Mouse (Mus musculus): ENCODE measurements around the gene Actrt2.

Actrt2 gene

DNA sequence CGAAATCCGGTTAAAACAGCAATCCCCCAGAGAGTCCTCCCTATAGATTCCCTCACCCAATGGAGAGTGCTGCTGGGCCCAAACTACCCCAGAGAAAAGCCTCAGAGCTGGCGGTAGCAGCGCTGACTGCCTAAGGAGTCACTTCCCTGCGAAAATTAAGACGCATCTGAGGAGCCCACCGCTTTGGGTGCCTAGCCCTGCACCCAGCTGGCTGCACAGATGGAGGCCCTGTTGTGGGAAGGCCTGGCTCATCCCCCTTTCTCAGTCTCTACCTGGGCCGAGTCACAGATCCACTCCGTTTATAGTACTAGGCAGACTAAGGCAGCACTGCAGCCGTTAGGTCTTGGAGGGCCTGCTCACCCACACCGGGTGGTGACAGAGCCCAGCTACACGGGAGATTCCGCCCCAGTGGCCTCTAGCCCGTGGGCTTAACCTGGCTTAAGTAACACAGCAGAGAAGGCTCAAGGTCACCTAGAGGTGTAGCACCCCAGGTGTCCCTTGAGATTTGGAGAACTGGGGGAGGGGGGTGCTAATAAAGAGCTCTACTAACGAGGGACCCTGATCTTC, 29.3 kb downstream of the Actrt2 start:
- DNase-seq (ENCODE audit: low spot score in 2 of 2) = no peak

DNA sequence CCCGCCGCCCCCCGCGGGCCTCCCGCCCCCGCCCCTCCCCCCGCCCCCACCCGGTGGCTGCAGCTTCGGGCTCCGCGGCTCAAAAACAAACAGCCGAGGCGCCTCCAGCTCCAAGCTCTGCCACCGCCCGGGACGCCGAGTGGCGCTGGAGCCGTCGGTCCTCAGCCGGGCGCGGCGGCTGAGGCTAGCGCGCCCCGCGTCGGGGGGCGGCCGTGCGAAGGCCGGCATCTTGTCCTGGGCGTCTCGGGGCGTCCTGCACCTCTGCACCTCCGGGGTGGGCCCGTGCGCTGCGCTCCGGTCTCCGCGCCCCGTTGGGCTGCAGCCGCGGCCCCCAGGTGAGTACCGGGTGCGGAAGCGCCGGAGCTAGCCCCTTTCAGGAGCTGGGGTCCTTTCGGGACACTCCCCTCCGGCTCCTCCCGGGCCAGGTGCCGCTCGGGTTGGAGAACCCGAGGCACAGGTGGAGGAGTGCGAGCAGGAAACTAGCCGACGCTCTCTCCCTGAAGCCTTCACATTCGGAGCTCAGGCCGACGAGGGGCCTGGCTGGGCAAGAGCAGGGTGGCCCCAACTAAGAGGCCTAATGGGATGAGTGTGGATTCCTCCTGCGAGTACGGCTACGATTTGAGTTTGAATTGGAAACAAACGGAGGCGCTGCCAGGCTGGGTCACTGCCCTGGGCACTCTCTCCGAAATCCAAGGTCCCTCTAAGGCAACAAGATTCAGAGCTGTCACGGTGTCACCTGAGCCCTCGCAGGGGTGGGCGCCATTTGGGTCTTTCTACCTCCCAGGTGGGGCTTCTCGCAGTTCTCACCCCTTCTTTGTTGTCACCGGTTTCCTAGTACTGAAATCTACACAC, 30.0 kb downstream of the Actrt2 start:
- DNase-seq (ENCODE audit: low spot score in 2 of 2) = no peak

GRCm38 (mm10) chr4:154636721-154637311, 30.9 kb downstream of the Actrt2 start, which contains the start of gene Prdm16:
TSS of gene Prdm16 (minus strand) at chr4:154636873.
- DNase-seq (ENCODE audit: low spot score in 2 of 2) = no peak

DNA sequence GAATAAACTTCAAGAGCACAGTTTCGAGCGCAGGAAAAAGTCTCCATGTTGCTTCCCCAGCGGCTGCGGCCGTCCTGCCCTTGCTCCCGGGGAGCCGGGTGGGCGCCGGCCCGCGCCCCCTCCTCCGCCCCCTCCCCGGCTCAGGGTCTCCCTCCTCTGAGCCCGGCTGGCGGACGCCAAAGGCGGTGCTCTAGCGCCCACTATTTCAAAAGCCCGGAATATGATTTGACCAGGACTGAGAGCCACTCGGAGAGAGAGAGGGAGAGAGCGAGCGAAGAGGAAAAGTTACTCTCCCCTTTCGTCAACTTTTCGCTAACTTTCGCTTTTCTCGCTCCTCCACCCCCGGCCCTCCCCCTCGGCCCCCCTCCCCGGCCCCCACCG, 31.6 kb downstream of the Actrt2 start:
- DNase-seq (ENCODE audit: low spot score in 2 of 2) = no peak

DNA sequence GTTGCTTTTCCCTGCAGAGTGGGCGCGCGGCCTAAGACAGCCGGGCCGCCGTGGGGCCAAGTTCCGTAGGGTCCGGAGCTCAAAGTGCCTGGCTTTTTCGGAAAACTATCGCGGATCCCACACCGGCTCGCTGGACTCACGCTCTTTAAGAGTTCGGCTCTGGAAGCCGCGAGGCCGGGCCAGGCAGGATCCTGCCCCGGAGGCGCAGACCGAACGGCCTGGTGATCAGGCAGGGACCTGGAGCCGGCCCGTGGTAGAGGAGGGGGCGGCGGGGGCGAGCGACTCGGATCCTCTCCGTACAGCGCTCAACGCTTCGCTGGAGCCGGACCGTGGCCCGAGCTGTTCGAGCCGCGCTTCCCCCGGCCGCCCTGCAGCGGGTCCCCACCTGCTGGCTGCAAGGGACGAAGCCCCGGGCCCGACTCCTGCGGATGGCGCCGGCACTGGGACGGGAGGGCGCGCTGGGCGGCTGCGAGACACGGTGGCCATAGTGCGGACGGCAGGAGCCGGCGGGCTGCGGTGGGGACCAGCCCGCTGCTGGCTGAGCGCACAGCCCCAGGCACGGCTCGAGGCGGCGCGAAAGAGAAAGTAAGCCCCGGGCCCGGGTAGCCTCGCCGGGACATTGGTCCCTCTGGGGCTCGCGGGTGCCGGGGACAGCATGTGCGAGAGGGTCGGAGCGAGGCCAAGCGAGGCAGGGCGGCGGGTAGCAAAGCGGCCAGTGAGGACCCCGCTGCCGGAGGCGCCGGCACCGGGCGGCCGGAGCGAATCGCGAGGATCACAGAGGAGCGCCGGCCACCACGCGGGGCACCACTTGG, 32.2 kb downstream of the Actrt2 start:
- DNase-seq (ENCODE audit: low spot score in 2 of 2) = no peak

GRCm38 (mm10) chr4:154634470-154635240, 33.0 kb downstream of the Actrt2 start:
- DNase-seq (ENCODE audit: low spot score in 2 of 2) = no peak

DNA sequence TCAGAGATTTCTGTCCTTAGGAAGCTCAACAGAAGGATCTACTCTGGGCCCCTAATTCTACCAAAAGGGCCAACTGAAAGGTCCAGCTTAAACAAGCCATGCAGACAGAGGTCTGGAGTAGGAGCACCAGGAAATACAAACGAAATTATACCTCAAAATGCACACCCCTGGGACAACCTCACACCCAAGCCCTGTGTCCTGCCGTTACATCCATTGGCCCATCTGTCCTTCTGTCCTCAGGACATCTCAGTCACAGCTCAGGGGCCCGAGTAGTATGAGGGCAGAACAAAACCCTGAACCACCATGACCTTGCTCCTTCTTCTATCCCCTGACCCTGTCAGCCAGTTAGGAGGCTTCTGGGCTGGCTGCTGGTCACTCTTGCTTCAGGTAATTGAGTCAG, 33.7 kb downstream of the Actrt2 start:
- no peak for DNase-seq (ENCODE audit: low spot score in 2 of 2)

GRCm38 (mm10) chr4:154632800-154633764, 34.6 kb downstream of the Actrt2 start:
- DNase-seq (ENCODE audit: low spot score in 2 of 2) = no peak

DNA sequence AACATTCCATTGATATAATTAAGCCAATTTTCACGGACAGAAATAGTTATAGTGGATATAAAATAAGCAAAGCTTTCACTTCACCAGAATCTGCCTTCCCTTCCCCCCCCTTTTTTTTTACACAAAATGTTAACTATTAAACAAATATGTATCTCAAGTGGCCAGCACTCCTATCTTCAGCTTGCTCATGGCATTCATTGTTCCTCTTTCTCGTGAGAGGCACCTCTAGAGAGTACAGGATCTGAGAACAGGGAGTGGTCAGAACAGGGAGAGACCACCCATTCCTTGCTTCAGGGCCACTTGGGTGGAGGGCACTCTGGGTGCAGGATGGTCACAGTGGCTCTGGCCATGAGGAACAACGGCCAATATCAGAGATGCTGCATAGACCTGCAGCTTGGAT, 36.9 kb downstream of the Actrt2 start:
- no peak for DNase-seq (ENCODE audit: low spot score in 2 of 2)

GRCm38 (mm10) chr4:154627419-154628142, 40.1 kb downstream of the Actrt2 start:
- no peak for DNase-seq (ENCODE audit: low spot score in 2 of 2)

GRCm38 (mm10) chr4:154626282-154626681, 41.4 kb downstream of the Actrt2 start:
- DNase-seq (ENCODE audit: low spot score in 2 of 2) = no peak

- no peak for DNase-seq (ENCODE audit: low spot score in 2 of 2)
Observed at GRCm38 (mm10) chr4:154625710-154626109, 42.0 kb downstream of the Actrt2 start.

DNA sequence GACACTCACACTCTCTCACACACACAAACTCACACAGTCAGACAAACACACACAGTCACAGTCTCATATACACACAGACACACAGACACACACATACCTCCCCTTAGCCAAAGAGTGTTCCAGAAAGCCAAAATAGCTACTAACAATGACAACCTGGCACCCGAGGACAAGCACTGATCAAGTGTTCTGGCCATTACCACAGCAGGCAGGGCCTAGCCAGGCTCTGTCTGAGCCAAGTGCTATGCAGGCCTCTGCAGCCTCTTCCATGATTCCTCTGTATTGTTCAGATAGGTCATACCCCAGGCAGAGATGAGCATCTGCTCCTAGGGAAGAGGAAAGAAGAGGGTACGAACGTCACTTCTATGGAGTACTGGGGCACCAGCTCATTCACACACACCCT, 44.4 kb downstream of the Actrt2 start:
- DNase-seq (ENCODE audit: low spot score in 2 of 2) = no peak

DNA sequence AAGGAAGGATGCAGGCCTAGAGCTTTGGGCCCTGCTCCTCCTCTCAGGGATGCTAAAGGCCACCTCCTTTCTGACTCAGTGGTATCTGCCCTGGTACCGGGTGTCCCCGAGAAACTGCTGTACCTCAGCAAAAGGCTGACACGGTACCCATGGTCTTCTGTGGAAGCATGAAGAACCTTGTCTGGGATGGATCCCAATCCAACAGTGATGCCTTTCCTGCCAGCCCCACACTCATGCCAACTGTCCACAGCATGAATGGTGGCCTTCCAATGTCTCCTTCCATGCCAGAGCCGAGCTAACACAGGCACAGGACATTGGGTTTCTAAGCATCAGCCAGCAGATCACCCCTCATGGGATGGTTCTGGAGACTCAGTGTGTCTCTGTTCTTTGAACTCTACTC, 45.1 kb downstream of the Actrt2 start:
- no peak for DNase-seq (ENCODE audit: low spot score in 2 of 2)
